Comparison of ENCODE assay signal across 25 mouse cellular contexts in genomic region chr3:40355103-40355502, GRCm38 (mm10).
DNase-seq lines count a peak whose midpoint lies in the region; ATAC-seq lines count a peak whose summit lies in the region.
"Had no signal": no experiment of that assay in that cellular context is flagged by ENCODE, and none has a peak within 500 bp of the region (broad histone marks: within the 10 kb centered on the region; RNA-seq: fewer than 3 reads in every experiment).

No protein-coding gene starts in this region.

- no peak overlapping the region for H3K4me2 ChIP-seq in forebrain, embryonic 11.5 days (ENCODE audit: low read depth, low read length, severe bottlenecking)
- H3K4me2 ChIP-seq in hindbrain, embryonic 12.5 days (replicated peaks), result no peak overlapping the region
- H3K4me2 ChIP-seq in hindbrain, embryonic 14.5 days (replicated peaks), result no peak overlapping the region
- H3K4me2 ChIP-seq in midbrain, embryonic 14.5 days (ENCODE audit: low read length), result no peak overlapping the region
- H3K4me2 ChIP-seq: embryonic facial prominence, embryonic 15.5 days; heart, embryonic 13.5 days; kidney, embryonic 15.5 days; limb, embryonic 13.5 days; liver, embryonic 12.5 days had no signal

- H3K27ac ChIP-seq in forebrain, embryonic 10.5 days, result 0 out of 2 replicates have a peak overlapping the region, but pooled peaks have one; percentile 20
- no peak overlapping the region for H3K27ac ChIP-seq in forebrain, embryonic 11.5 days (ENCODE audit: low read depth, low read length)
- no peak overlapping the region for H3K27ac ChIP-seq in hindbrain, embryonic 12.5 days
- H3K27ac ChIP-seq in hindbrain, embryonic 14.5 days, result no peak overlapping the region
- no peak overlapping the region for H3K27ac ChIP-seq in midbrain, embryonic 14.5 days (replicated peaks; ENCODE audit: low read depth, low read length)
- H3K27ac ChIP-seq: embryonic facial prominence, embryonic 15.5 days; heart, embryonic 13.5 days; kidney, embryonic 15.5 days; limb, embryonic 13.5 days; liver, embryonic 12.5 days had no signal

- peaks cover 6% of the 10 kb centered on the region for H3K4me1 ChIP-seq in forebrain, embryonic 10.5 days
- H3K4me1 ChIP-seq in forebrain, embryonic 11.5 days (replicated peaks; ENCODE audit: control insufficient read depth, insufficient read depth, low read length), result no peaks in the 10 kb centered on the region
- no peaks in the 10 kb centered on the region for H3K4me1 ChIP-seq in hindbrain, embryonic 12.5 days
- no peaks in the 10 kb centered on the region for H3K4me1 ChIP-seq in hindbrain, embryonic 14.5 days (replicated peaks; ENCODE audit: control insufficient read depth, insufficient read depth, low read length)
- H3K4me1 ChIP-seq in midbrain, embryonic 14.5 days (ENCODE audit: control insufficient read depth, insufficient read depth, low read length), result no peaks in the 10 kb centered on the region
- H3K4me1 ChIP-seq: embryonic facial prominence, embryonic 15.5 days; heart, embryonic 13.5 days; kidney, embryonic 15.5 days; limb, embryonic 13.5 days; liver, embryonic 12.5 days had no signal

- H3K27me3 ChIP-seq in forebrain, embryonic 10.5 days (ENCODE audit: poor library complexity, severe bottlenecking), result no peaks in the 10 kb centered on the region
- no peaks in the 10 kb centered on the region for H3K27me3 ChIP-seq in forebrain, embryonic 11.5 days (ENCODE audit: control insufficient read depth, insufficient read depth, low read length)
- H3K27me3 ChIP-seq in hindbrain, embryonic 12.5 days, result no peaks in the 10 kb centered on the region
- H3K27me3 ChIP-seq in hindbrain, embryonic 14.5 days (ENCODE audit: control insufficient read depth, insufficient read depth, low read length), result no peaks in the 10 kb centered on the region
- H3K27me3 ChIP-seq in midbrain, embryonic 14.5 days (ENCODE audit: control insufficient read depth, insufficient read depth, low read length), result no peaks in the 10 kb centered on the region
- H3K27me3 ChIP-seq: embryonic facial prominence, embryonic 15.5 days; heart, embryonic 13.5 days; kidney, embryonic 15.5 days; limb, embryonic 13.5 days; liver, embryonic 12.5 days had no signal

- no peaks in the 10 kb centered on the region for H3K9me3 ChIP-seq in forebrain, embryonic 10.5 days
- no peaks in the 10 kb centered on the region for H3K9me3 ChIP-seq in forebrain, embryonic 11.5 days (ENCODE audit: control insufficient read depth, low read length)
- H3K9me3 ChIP-seq in hindbrain, embryonic 12.5 days (replicated peaks), result no peaks in the 10 kb centered on the region
- no peaks in the 10 kb centered on the region for H3K9me3 ChIP-seq in hindbrain, embryonic 14.5 days (ENCODE audit: control insufficient read depth, low read length)
- H3K9me3 ChIP-seq in midbrain, embryonic 14.5 days (ENCODE audit: control insufficient read depth, low read length), result no peaks in the 10 kb centered on the region
- H3K9me3 ChIP-seq: embryonic facial prominence, embryonic 15.5 days; heart, embryonic 13.5 days; kidney, embryonic 15.5 days; limb, embryonic 13.5 days; liver, embryonic 12.5 days had no signal

- no peak overlapping the region for H3K9ac ChIP-seq in forebrain, embryonic 11.5 days (ENCODE audit: low read length)
- no peak overlapping the region for H3K9ac ChIP-seq in hindbrain, embryonic 12.5 days
- no peak overlapping the region for H3K9ac ChIP-seq in hindbrain, embryonic 14.5 days
- no peak overlapping the region for H3K9ac ChIP-seq in midbrain, embryonic 14.5 days (replicated peaks; ENCODE audit: low read length)
- H3K9ac ChIP-seq: embryonic facial prominence, embryonic 15.5 days; heart, embryonic 13.5 days; kidney, embryonic 15.5 days; limb, embryonic 13.5 days; liver, embryonic 12.5 days had no signal

- no peak for DNase-seq in forebrain, embryonic 10.5 days (ENCODE audit: extremely low spot score, low spot score)
- DNase-seq in forebrain, embryonic 11.5 days (ENCODE audit: low spot score), result no peak
- DNase-seq in hindbrain, embryonic 14.5 days (ENCODE audit: low spot score), result no peak
- peak; percentile 31 for DNase-seq in embryo, embryonic 10.5 days (ENCODE audit: low spot score)
- peak; percentile 21 for DNase-seq in midbrain, embryonic 14.5 days
- no peak for DNase-seq in right cerebral cortex, postnatal 25 days
- DNase-seq: adrenal gland, adult 8-10 months; cerebellum, adult 18-20 months; cerebellum, postnatal 14 days; gastrocnemius, postnatal 14 days; heart, adult 18-20 months; heart, postnatal 14 days; kidney, postnatal 36 days; lung, adult 18-20 months; lung, postnatal 10 days; thymus, adult 18-20 months; thymus, postnatal 36 days had no signal

- 59% methylated on average over 4 of the region's 4 CpGs for WGBS in forebrain, embryonic 10.5 days
- whole genome bisulfite sequencing in forebrain, embryonic 11.5 days, result 36% methylated on average over 4 of the region's 4 CpGs
- 48% methylated on average over 4 of the region's 4 CpGs for WGBS in hindbrain, embryonic 12.5 days
- whole genome bisulfite sequencing in hindbrain, embryonic 14.5 days, result 32% methylated on average over 4 of the region's 4 CpGs
- WGBS in midbrain, embryonic 14.5 days, result 25% methylated on average over 4 of the region's 4 CpGs

- H3K4me3 ChIP-seq in forebrain, embryonic 10.5 days, result no peak overlapping the region
- H3K4me3 ChIP-seq in forebrain, embryonic 11.5 days (ENCODE audit: low read depth, low read length), result no peak overlapping the region
- no peak overlapping the region for H3K4me3 ChIP-seq in hindbrain, embryonic 12.5 days
- no peak overlapping the region for H3K4me3 ChIP-seq in hindbrain, embryonic 14.5 days (replicated peaks; ENCODE audit: low read length)
- H3K4me3 ChIP-seq in midbrain, embryonic 14.5 days (replicated peaks; ENCODE audit: low read depth, low read length), result no peak overlapping the region
- H3K4me3 ChIP-seq: embryonic facial prominence, embryonic 15.5 days; heart, embryonic 13.5 days; kidney, embryonic 15.5 days; limb, embryonic 13.5 days; liver, embryonic 12.5 days had no signal

- H3K36me3 ChIP-seq in forebrain, embryonic 10.5 days (replicated peaks), result no peaks in the 10 kb centered on the region
- no peaks in the 10 kb centered on the region for H3K36me3 ChIP-seq in forebrain, embryonic 11.5 days (ENCODE audit: control insufficient read depth, insufficient read depth, low read length)
- H3K36me3 ChIP-seq in hindbrain, embryonic 12.5 days, result no peaks in the 10 kb centered on the region
- H3K36me3 ChIP-seq in hindbrain, embryonic 14.5 days (replicated peaks; ENCODE audit: control insufficient read depth, insufficient read depth), result no peaks in the 10 kb centered on the region
- H3K36me3 ChIP-seq in midbrain, embryonic 14.5 days (ENCODE audit: control insufficient read depth, insufficient read depth, low read length), result no peaks in the 10 kb centered on the region
- H3K36me3 ChIP-seq: embryonic facial prominence, embryonic 15.5 days; heart, embryonic 13.5 days; kidney, embryonic 15.5 days; limb, embryonic 13.5 days; liver, embryonic 12.5 days had no signal

- ATAC-seq in forebrain, embryonic 11.5 days (replicated peaks; ENCODE audit: low FRiP score), result no peak
- 0 out of 2 replicates have a peak, but pooled peaks have one; percentile 46 for ATAC-seq in hindbrain, embryonic 12.5 days (ENCODE audit: low FRiP score)
- no peak for ATAC-seq in hindbrain, embryonic 14.5 days (ENCODE audit: low FRiP score)
- no peak for ATAC-seq in midbrain, embryonic 14.5 days (ENCODE audit: low FRiP score, low TSS enrichment)
- ATAC-seq: activated CD4-positive, CD25-positive, alpha-beta regulatory T cell, adult 4 months; intestine, postnatal 0 days; liver, embryonic 12.5 days had no signal

Comparison
In these comparisons a context has a peak if more than half of its experiments do, and no peak if none do; other contexts are left out.
1. DNase-seq: peak in embryo, embryonic 10.5 days (single experiment) and midbrain, embryonic 14.5 days (single experiment); none in forebrain, embryonic 10.5 days (single experiment), forebrain, embryonic 11.5 days (single experiment), hindbrain, embryonic 14.5 days (single experiment) and right cerebral cortex, postnatal 25 days (single experiment).